In the genomic region with DNA sequence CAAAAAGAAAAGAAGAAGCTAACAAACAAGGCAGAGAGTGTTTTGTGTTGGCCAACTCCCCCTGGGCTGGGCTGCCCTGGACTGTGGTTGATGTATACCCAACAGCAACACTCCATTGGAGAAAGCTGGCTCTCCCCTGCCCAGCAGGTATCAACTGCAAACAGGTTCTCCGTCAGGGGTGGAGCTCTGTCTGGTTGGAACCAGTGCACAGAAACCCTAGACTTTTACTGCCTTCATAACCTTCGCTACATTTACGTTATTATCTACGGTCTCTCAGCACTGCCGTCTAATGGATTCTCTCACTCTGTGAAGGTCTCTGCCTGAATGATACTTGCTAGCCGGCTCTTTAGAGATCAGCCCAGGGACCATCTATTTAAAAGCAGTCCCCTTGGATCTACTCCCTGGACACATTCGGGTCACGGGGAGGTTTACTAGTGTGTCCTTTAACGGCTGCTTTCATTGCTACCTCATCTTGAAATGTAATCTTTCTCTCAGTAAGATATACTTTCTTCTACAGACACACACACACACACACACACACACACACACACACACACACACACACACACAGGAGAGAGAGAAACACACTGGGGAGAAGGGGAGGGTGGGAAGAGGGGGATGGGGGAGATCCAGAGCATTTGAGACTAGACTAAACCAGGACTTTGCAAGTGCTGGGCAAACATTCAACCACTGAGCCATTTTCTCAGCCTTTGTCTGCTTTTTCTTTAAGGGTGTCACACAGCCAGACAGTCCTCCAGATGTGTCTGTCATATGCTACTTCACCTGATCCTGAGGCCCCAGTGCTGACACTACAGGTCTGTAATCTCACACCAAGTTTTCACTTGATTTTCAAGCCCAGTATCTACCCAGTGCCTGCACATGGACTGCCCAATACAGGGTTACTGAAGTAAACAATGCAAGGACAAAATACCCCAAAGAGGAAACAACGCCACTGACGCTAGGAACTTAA, we compare ENCODE assay signal across 15 mouse cellular contexts. TPM values are rescaled to one million over a fixed set of nuclear protein-coding genes. Genes with fewer than 3 reads are reported as not detected.
DNase-seq lines count a peak whose midpoint lies in the region; ATAC-seq lines count a peak whose summit lies in the region.
"Had no signal": no experiment of that assay in that cellular context is flagged by ENCODE, and none has a peak within 500 bp of the region (broad histone marks: within the 10 kb centered on the region; RNA-seq: fewer than 3 reads in every experiment).

No protein-coding gene starts in this region.

- no peak for DNase-seq in hindbrain, embryonic 10.5 days (ENCODE audit: low spot score)
- no peak for DNase-seq in intestine, embryonic 14.5 days (ENCODE audit: low spot score)
- peak; percentile 31 for DNase-seq in kidney, postnatal 14 days
- DNase-seq in frontal cortex, postnatal 36 days (ENCODE audit: low spot score in 2 of 2) = no peak
- DNase-seq in layer of hippocampus, adult 11-12 months (ENCODE audit: low spot score) = no peak
- DNase-seq: cerebellum, adult 11 months; gastrocnemius, postnatal 25 days; layer of hippocampus, postnatal 36 days; thymus, postnatal 4 days had no signal

- H3K4me3 ChIP-seq in hindbrain, embryonic 10.5 days = no peak overlapping the region
- H3K4me3 ChIP-seq in hindbrain, embryonic 12.5 days = no peak overlapping the region
- no peak overlapping the region for H3K4me3 ChIP-seq in intestine, embryonic 14.5 days (ENCODE audit: low read depth, low read length)
- H3K4me3 ChIP-seq: hindbrain, embryonic 15.5 days; limb, embryonic 15.5 days; neural tube, embryonic 13.5 days had no signal

- no peak overlapping the region for H3K9ac ChIP-seq in hindbrain, embryonic 12.5 days
- no peak overlapping the region for H3K9ac ChIP-seq in intestine, embryonic 14.5 days (ENCODE audit: low read length)
- H3K9ac ChIP-seq: hindbrain, embryonic 15.5 days; limb, embryonic 15.5 days; neural tube, embryonic 13.5 days had no signal

- H3K27me3 ChIP-seq in hindbrain, embryonic 10.5 days (ENCODE audit: insufficient read depth, poor library complexity, severe bottlenecking) = no peaks in the 10 kb centered on the region
- H3K27me3 ChIP-seq in hindbrain, embryonic 12.5 days = no peaks in the 10 kb centered on the region
- no peaks in the 10 kb centered on the region for H3K27me3 ChIP-seq in intestine, embryonic 14.5 days (replicated peaks; ENCODE audit: control insufficient read depth, insufficient read depth, low read length)
- H3K27me3 ChIP-seq: hindbrain, embryonic 15.5 days; limb, embryonic 15.5 days; neural tube, embryonic 13.5 days had no signal

- H3K4me1 ChIP-seq in hindbrain, embryonic 10.5 days (replicated peaks) = 0 out of 2 replicates have a peak, but pooled peaks cover 4% of the 10 kb centered on the region
- H3K4me1 ChIP-seq in hindbrain, embryonic 12.5 days = peaks cover 3% of the 10 kb centered on the region
- no peaks in the 10 kb centered on the region for H3K4me1 ChIP-seq in intestine, embryonic 14.5 days (replicated peaks; ENCODE audit: control insufficient read depth, insufficient read depth, low read length)
- H3K4me1 ChIP-seq: hindbrain, embryonic 15.5 days; limb, embryonic 15.5 days; neural tube, embryonic 13.5 days had no signal

- ATAC-seq in hindbrain, embryonic 12.5 days (ENCODE audit: low FRiP score) = no peak
- peak; percentile 78 for ATAC-seq in intestine, embryonic 14.5 days (replicated peaks; ENCODE audit: low FRiP score, low TSS enrichment, low read depth)
- peak; percentile 8; the same call in 1 of the 2 replicates for ATAC-seq in megakaryocyte progenitor cell, adult 5-6 weeks (replicated peaks; ENCODE audit: poor library complexity)
- ATAC-seq in frontal cortex, adult (ENCODE audit: low TSS enrichment) = no peak

- peaks cover 58% of the 10 kb centered on the region for H3K36me3 ChIP-seq in hindbrain, embryonic 10.5 days
- peaks cover 35% of the 10 kb centered on the region for H3K36me3 ChIP-seq in hindbrain, embryonic 12.5 days
- H3K36me3 ChIP-seq in intestine, embryonic 14.5 days (ENCODE audit: control insufficient read depth, insufficient read depth, low read length) = peaks cover 43% of the 10 kb centered on the region

- WGBS in hindbrain, embryonic 10.5 days = 85% methylated on average over 11 of the region's 11 CpGs
- WGBS in hindbrain, embryonic 12.5 days = 84% methylated on average over 11 of the region's 11 CpGs
- 54% methylated on average over 11 of the region's 11 CpGs for WGBS in intestine, embryonic 14.5 days

- 0 out of 2 replicates have a peak overlapping the region, but pooled peaks have one; percentile 12 for H3K27ac ChIP-seq in hindbrain, embryonic 10.5 days
- H3K27ac ChIP-seq in hindbrain, embryonic 12.5 days = no peak overlapping the region
- H3K27ac ChIP-seq in intestine, embryonic 14.5 days (ENCODE audit: low read depth) = no peak overlapping the region
- H3K27ac ChIP-seq: hindbrain, embryonic 15.5 days; limb, embryonic 15.5 days; neural tube, embryonic 13.5 days had no signal

- H3K9me3 ChIP-seq in hindbrain, embryonic 10.5 days = no peaks in the 10 kb centered on the region
- H3K9me3 ChIP-seq in hindbrain, embryonic 12.5 days (replicated peaks) = no peaks in the 10 kb centered on the region
- H3K9me3 ChIP-seq in intestine, embryonic 14.5 days (ENCODE audit: control insufficient read depth, low read length) = no peaks in the 10 kb centered on the region
- H3K9me3 ChIP-seq: hindbrain, embryonic 15.5 days; limb, embryonic 15.5 days; neural tube, embryonic 13.5 days had no signal

- no peak overlapping the region for H3K4me2 ChIP-seq in hindbrain, embryonic 12.5 days (replicated peaks)
- H3K4me2 ChIP-seq in intestine, embryonic 14.5 days (ENCODE audit: low read length) = no peak overlapping the region
- H3K4me2 ChIP-seq: hindbrain, embryonic 15.5 days; limb, embryonic 15.5 days; neural tube, embryonic 13.5 days had no signal

RNA-seq across cellular contexts. Expression of gene Ap1ar, which starts 18.3 kb away (rescaled TPM):
- polyA plus RNA-seq in hindbrain, embryonic 10.5 days (2016; fragmentation: Nextera tagmentation; extraction: Ambion mirVana) = 56.0 and 60.8 TPM in 2 replicates
- polyA plus RNA-seq in hindbrain, embryonic 12.5 days (2016; fragmentation: Nextera tagmentation; extraction: Ambion mirVana) = 80.8 and 83.8 TPM in 2 replicates
- 65.5 and 67.5 TPM in 2 replicates for polyA plus RNA-seq in intestine, embryonic 14.5 days (2014; fragmentation: Nextera tagmentation; extraction: Ambion mirVana)
- 60.0 and 69.6 TPM in 2 replicates for total RNA-seq in megakaryocyte progenitor cell, adult 5-6 weeks (2015)
- total RNA-seq in megakaryocyte progenitor cell, adult 5-6 weeks (2017) = 56.3 and 71.7 TPM in 2 replicates

RNA-seq across cellular contexts. Expression of gene Tifa, which starts 29.4 kb away (rescaled TPM):
- polyA plus RNA-seq in hindbrain, embryonic 10.5 days (2016; fragmentation: Nextera tagmentation; extraction: Ambion mirVana) = 2.0 and 2.3 TPM in 2 replicates
- 3.4 and 3.7 TPM in 2 replicates for polyA plus RNA-seq in hindbrain, embryonic 12.5 days (2016; fragmentation: Nextera tagmentation; extraction: Ambion mirVana)
- polyA plus RNA-seq in intestine, embryonic 14.5 days (2014; fragmentation: Nextera tagmentation; extraction: Ambion mirVana) = 14.0 and 18.1 TPM in 2 replicates
- 56.4 and 60.7 TPM in 2 replicates for total RNA-seq in megakaryocyte progenitor cell, adult 5-6 weeks (2015)
- total RNA-seq in megakaryocyte progenitor cell, adult 5-6 weeks (2017) = 53.6 and 57.0 TPM in 2 replicates

RNA-seq across cellular contexts. Expression of gene Alpk1, which starts 38.7 kb away (rescaled TPM):
- 1.1 and 1.4 TPM in 2 replicates for polyA plus RNA-seq in hindbrain, embryonic 10.5 days (2016; fragmentation: Nextera tagmentation; extraction: Ambion mirVana)
- polyA plus RNA-seq in hindbrain, embryonic 12.5 days (2016; fragmentation: Nextera tagmentation; extraction: Ambion mirVana) = 1.5 and 1.6 TPM in 2 replicates
- 1.7 and 2.9 TPM in 2 replicates for polyA plus RNA-seq in intestine, embryonic 14.5 days (2014; fragmentation: Nextera tagmentation; extraction: Ambion mirVana)
- 7.1 and 10.3 TPM in 2 replicates for total RNA-seq in megakaryocyte progenitor cell, adult 5-6 weeks (2015)
- total RNA-seq in megakaryocyte progenitor cell, adult 5-6 weeks (2017) = 13.6 and 19.1 TPM in 2 replicates

Comparison
In these comparisons a context has a peak if more than half of its experiments do, and no peak if none do; other contexts are left out.
1. ATAC-seq: peak in intestine, embryonic 14.5 days (single experiment) and megakaryocyte progenitor cell, adult 5-6 weeks (single experiment); none in hindbrain, embryonic 12.5 days (single experiment) and frontal cortex, adult (single experiment).